Mouse (Mus musculus) kidney, postnatal 10 days (tissue): ENCODE data around the gene Cd248.
A peak's percentile ranks its signal among the peaks of the same experiment; 100 is the strongest.

Experiments used
- DNase-seq: peaks from one replicate; pipeline ENCODE4 v3.0.0; 2021; ENCODE audit warnings: mixed read lengths

Cd248 gene

GRCm38 (mm10) chr19:5108271-5108575 is 40.3 kb downstream of the Cd248 start:
- DNase-seq: peak; percentile 71

- peak; percentile 41 for DNase-seq
Observed at GRCm38 (mm10) chr19:5108702-5109101, 40.8 kb downstream of the Cd248 start.

GRCm38 (mm10) chr19:5109659-5110453 is 42.0 kb downstream of the Cd248 start:
- DNase-seq: peak; percentile 54

GRCm38 (mm10) chr19:5113783-5114182 is 45.9 kb downstream of the Cd248 start:
- DNase-seq: no peak

GRCm38 (mm10) chr19:5117494-5118383 is 49.9 kb downstream of the Cd248 start:
- DNase-seq: peak; percentile 95

- DNase-seq: no peak
Observed at GRCm38 (mm10) chr19:5118384-5118698, 50.5 kb downstream of the Cd248 start, which contains the start of gene Klc2. TSS of gene Klc2 (minus strand) at chr19:5118560.
